Mouse (Mus musculus) cerebellum, adult (tissue): ENCODE measurements at regions not wholly inside any gene's neighbourhood (a gene's known extent, or its start where the extent isn't known, plus 50 kb on each side); places are given as distances from the start of the nearest gene placed in this dataset.
"Not testable (repeated sequence)": the region's sequence is repeated elsewhere in the genome, so short reads cannot be mapped to it uniquely, and the experiment has no call there.

Experiments used
- ATAC-seq: cut with Nextera tagmentation; 2 replicates; pipeline ENCODE4 v1.9.2; 2017; ENCODE audit warnings: mild to moderate bottlenecking, moderate library complexity, mixed read lengths; ENCODE audit not compliant: insufficient number of reproducible peaks, low FRiP score, low TSS enrichment

- not testable (repeated sequence) for ATAC-seq
These were observed 81.3 kb downstream of the Ogfrl1 start for GRCm38 (mm10) chr1:23316288-23316687.

DNA sequence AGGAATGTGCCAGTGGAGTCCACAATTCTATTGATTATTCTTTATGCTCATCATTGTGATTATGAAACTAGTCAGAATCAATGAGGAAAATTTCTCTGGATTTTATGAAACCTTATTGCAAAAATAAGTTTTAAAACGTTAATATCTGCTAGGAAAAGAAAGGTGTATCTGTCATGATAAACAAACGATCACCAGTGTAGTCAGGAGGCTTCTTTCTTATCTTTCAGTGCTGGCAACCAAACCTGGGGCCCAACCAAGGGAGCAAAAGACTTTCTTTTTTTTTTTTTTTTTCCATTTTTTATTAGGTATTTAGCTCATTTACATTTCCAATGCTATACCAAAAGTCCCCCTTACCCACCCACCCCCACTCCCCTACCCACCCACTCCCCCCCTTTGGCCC, 82.7 kb downstream of the Ogfrl1 start:
- not testable (repeated sequence) for ATAC-seq

GRCm38 (mm10) chr1:23292718-23293117, 104.9 kb downstream of the Ogfrl1 start:
- no peak for ATAC-seq

DNA sequence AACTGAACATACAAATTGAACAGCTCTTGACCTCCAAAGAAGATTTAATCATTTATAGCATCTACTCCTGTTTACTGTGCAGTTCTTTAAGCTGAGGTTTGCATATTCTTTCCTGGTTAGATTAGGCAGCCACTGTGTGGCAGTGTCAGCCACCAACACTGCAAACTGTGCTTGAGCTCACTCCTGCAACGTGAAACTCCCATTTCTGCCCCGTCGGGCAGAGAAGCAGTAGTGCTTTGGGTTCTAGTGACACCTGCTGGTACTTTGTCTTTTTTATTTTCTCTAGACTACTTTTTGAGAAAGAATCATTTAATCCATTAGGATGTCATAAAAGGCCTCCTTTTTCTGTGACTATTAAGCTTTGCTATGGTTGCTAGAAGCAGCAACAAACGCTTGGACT, 110.8 kb downstream of the Ogfrl1 start:
- peak; percentile 93 for ATAC-seq

- ATAC-seq, result no peak
These were observed 114.7 kb downstream of the Ogfrl1 start for GRCm38 (mm10) chr1:23282870-23283219.

- no peak for ATAC-seq
These were observed 115.2 kb downstream of the Ogfrl1 start for GRCm38 (mm10) chr1:23282215-23282869.

- no peak for ATAC-seq
These were observed 117.7 kb downstream of the Ogfrl1 start for GRCm38 (mm10) chr1:23279827-23280226.

DNA sequence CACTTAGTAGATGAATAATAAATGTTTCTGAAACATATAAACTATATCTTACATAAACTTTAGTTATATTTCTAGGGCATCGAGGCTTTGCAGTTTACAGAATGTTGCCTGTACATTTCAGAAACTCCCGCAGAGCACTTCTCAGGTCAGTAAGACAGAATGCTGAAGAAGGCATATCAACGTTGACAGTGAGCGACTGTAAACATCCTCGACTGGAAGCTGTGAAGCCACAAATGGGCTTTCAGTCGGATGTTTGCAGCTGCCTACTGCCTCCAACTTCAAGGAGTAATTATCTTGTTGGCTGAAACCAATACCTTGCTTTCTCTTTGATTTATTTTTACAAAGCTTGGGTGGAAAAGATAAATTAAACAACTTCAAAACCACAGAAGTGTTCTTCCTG, 125.5 kb downstream of the Ogfrl1 start:
- ATAC-seq, result no peak

GRCm38 (mm10) chr1:23270910-23271822, 126.4 kb downstream of the Ogfrl1 start:
- ATAC-seq, result no peak

DNA sequence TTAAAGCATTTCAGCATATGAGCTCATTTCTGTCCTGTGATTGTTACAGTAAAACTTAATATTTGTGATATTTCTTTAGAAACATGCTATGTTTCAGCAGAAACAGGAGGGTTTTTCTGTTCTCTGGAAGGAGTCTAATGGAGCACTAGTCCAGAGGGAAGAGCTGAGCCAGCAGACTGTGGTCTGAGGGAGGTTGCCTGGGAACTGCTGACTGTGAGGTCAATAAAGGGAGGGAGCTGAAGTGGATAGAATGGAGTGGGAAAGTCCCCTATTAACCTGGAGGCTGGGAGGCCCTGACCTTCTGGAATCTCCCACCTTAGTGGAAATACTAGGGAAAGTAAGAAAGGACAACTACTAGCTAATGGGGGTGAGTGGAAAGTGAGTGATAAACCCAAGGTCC, 129.5 kb downstream of the Ogfrl1 start:
- no peak for ATAC-seq

DNA sequence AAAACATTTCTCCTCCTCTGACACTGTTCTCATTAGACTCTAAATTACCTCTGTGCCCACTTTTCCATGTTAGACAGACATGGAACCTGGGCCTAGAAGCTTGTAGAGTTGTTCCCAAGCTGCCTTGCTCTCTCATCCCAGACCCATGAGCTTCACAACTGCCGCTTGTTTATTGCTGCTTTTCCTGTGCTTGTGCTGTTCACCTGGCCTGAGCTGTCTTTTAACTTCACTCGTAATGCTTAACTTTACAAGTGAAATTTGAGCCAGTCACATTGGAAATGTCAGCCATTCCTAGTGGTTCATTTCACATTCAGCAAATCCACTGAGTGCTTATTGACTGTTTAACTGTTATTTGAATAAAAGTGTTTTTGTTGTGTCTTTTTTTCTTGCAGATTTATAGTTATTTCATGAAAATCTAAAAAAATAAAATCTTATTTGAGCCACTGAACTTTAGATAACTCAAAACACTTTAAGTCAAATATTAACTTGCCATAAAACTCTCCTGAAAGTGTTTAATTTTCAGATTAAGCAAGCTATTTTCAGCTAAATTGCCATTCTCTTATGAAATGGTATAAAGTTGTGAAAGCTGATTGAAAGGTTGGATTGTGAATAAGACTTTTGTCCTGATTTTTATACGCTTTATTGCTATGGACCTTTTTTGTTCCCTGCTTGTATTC, 131.9 kb downstream of the Ogfrl1 start:
- ATAC-seq, result no peak

DNA sequence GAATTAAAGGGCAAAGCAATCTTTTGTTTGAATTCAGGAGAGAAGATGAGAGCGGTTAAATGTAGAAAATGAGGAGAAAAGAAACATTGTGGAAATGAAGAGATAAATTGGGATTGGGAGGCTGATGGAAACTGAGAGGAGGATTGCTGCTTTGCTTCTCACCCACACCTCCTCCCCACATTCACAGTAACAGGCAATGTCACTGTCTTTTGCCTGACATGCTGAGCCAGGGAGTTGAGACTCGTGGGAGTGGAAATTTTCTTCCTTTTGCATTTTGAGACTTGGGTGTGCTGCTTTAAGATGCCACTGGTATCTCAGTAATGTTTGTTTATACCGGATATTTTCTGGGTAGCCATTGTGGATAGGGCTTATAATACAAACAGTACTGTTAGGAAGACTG, 133.3 kb downstream of the Ogfrl1 start:
- no peak for ATAC-seq

GRCm38 (mm10) chr1:23263798-23264197, 133.8 kb downstream of the Ogfrl1 start:
- no peak for ATAC-seq

DNA sequence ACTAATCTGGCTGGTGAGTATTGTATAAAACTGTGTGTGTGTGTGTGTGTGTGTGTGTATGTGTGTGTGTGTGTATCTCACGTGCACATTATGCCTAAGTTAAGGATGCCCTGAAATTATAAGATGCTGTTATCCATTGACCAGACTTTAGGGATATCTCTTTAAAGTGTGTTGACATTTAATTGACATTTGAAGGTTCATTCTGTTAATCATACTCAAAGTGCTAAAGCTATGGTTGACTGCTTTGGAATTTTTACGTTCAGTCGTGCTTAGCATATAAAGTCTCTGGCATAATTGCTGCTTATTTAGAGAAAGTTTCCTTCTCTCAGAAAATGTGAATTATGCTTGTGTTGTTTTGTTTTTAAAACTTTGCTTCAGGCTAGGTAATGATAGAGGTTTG, 135.9 kb downstream of the Ogfrl1 start:
- ATAC-seq, result no peak

DNA sequence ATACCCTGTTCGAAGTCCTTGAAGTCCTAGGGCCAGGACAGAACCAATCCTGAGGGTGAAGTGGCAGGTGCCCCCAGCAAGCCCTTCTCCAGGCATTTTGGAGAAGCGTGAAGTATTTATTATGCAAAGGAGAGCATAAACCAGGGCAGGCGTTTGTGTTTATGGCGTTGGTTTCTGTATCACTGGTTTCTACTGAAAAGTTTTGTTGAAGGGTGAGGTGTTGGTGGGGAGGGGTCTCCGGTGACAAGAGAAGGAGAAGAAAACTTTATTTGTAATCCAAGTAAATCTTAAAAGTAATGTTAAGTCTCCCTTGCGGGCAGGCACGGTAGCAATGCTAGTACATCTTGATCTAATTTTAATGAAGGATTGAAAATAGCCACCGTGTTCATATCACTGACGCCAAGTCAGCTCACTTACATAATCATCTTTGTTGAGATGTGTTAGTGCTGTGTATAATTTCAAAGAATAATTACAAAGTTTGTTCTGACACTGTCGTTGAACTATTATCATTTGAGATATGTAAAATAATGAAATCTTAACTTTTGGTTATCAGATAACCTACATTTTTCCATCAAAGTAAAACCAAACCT, 140.2 kb downstream of the Ogfrl1 start:
- no peak for ATAC-seq

DNA sequence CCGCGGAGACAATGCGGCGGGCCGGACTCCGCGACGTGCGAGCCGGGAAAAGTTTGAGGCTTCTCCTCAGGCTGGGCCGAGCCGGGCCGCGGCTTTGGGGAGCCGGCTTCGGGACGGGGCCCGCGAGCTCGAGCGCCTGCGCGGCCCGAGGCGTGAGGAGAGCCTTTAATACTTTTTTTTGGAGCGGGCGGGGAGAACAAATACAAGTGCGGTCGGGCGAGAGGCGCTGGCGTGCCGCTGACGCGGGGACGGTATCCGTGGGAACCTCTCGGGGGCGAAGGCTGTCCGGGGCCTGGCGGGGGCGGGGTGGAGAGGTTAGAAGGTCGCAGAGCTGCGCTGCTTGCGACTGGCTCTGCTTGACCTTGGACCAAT, 141.0 kb downstream of the Ogfrl1 start:
- peak; percentile 54 for ATAC-seq

- ATAC-seq, result peak; percentile 98
These were observed 141.5 kb downstream of the Ogfrl1 start for GRCm38 (mm10) chr1:23255925-23256629.

- ATAC-seq, result no peak
These were observed 143.3 kb downstream of the Ogfrl1 start for GRCm38 (mm10) chr1:23254235-23254634.

- no peak for ATAC-seq
These were observed 129.5 kb upstream of the 4933415F23Rik start for GRCm38 (mm10) chr1:23231522-23231921.

DNA sequence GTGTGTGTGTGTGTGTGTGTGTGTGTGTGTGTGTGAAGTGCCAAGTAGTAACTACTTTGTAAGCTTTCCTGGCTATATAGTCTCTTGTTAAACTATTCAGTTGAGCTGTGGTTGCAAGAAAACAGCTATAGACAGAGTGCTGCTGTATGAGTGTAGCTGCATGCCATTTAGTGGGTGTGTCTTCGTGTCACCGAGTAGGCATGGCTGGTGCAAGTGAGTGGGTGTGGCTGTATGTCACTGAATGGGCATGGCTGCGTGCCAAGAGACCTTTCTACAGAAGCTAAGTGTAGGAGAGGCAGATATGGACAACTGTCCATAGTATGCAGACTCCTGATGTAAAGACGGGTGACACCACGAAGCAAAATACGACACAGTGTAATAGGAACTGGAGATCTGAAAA, 126.4 kb upstream of the 4933415F23Rik start:
- no peak for ATAC-seq
